Mouse (Mus musculus): Measurements from ENCODE around the gene Kcnk3.

- no peak for TF ChIP-seq POLR2A (IDR thresholded peaks at IDR 0.05; ENCODE audit: borderline replicate concordance, extremely low read depth, low read depth, low read length)
- TF ChIP-seq CTCF (IDR thresholded peaks at IDR 0.05; ENCODE audit: insufficient read depth, low read length) = no peak
These were observed 18.6 kb downstream of the Kcnk3 start for GRCm38 (mm10) chr5:30606424-30607073.

Measured in lung, adult 2 months (tissue).